Mouse (Mus musculus) spleen, adult 12 weeks (tissue): ENCODE data around the gene Haus8.
"Not testable (repeated sequence)": the region's sequence is repeated elsewhere in the genome, so short reads cannot be mapped to it uniquely, and the experiment has no call there.

ENCODE experiments used
- DNase-seq: peaks from one replicate; pipeline ENCODE4 v3.0.0; 2022; ENCODE audit warnings: low spot score

Haus8 gene

GRCm38 (mm10) chr8:71286223-71286622 is 13.5 kb upstream of the Haus8 start:
- not testable (repeated sequence) for DNase-seq

GRCm38 (mm10) chr8:71282621-71283020 is 9.9 kb upstream of the Haus8 start:
- DNase-seq, result no peak

DNA sequence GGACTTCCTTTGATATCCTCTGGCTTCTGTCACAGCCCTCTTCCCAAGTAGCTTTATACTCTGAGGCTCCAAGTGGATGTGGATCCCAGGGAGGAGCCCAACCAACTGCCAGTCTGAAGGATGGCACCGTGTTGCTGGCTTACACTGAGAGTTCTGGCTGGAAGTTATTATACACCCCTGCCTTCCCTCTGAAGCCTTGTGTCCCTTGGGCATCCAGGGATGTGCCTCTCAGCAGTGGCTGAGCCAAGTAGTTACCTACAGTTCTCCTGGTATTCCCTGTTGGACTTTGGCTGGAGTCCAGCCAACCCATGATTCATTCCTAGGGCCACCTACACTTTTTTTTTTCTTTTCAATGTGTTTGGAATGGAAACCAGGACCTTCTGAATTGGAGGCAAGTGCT is 9.0 kb upstream of the Haus8 start:
- not testable (repeated sequence) for DNase-seq

DNA sequence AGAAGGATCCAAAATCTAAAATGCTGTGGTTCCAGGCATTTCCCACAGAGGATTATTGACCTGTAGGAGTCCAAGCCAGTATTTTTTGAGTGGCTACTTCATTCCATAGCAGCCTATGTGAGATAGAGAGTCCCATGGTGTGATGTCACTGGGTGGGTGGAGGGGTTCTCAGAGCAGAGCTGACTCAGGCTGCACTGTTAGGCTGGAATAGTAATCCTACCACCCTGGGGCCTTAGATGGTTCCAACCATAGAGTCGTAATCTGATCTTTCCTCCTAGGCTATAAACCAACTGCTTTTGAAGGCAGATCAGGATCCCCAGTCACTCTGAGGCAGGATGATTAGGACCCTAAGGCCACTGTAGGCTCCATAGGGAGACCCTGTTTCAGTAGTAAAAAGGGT is 6.7 kb upstream of the Haus8 start:
- not testable (repeated sequence) for DNase-seq

- no peak for DNase-seq
Measured at GRCm38 (mm10) chr8:71276166-71276565, 3.4 kb upstream of the Haus8 start.

DNA sequence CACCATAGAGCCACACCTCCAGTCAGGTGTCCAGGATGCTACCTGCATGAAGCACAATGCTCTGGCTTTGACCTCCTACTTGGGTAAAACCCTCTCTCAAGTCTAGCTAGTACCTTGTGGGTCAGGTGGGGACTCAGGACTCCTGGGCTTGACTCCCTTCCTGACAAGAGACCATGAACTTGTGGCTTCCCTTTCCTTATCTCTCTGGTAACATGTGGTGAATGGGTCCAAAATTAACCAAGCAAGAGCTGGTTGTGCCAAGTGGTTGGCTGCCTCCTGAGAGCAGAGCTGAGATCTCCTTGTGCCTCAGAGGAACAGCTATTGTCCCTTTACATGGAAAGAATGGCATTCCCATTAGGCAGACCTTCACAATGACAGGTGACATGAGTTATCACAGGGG is 1.7 kb upstream of the Haus8 start:
- DNase-seq, result no peak

GRCm38 (mm10) chr8:71273151-71273510 is 397 bp upstream of the Haus8 start:
- DNase-seq, result peak; percentile 58

- no peak for DNase-seq
Measured at GRCm38 (mm10) chr8:71271630-71272029, 1.1 kb downstream of the Haus8 start.

- DNase-seq, result not testable (repeated sequence)
Measured at GRCm38 (mm10) chr8:71268286-71268685, 4.4 kb downstream of the Haus8 start.

DNA sequence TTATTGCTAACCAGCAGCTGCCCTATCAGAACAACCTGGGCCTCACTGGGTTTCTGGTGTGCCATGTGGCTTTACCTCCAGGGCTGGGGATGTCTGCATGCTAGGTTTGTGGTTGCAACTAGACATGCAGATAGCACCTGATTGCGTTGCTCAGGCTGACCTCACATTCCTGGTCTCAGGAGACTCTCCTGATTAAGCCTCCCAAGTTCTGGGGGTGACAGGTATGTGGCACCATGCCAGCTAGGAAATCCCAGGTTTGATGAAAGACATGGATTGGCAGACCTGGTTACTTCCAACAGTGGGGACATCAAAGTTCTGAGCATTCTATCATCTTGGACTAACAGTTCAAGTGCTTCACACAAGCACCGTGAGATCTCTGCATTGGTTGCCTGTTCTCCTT is 5.0 kb downstream of the Haus8 start:
- DNase-seq, result no peak

- no peak for DNase-seq
Measured at GRCm38 (mm10) chr8:71261234-71261633, 11.5 kb downstream of the Haus8 start.

GRCm38 (mm10) chr8:71256545-71257232 is 16.0 kb downstream of the Haus8 start:
- DNase-seq, result no peak

DNA sequence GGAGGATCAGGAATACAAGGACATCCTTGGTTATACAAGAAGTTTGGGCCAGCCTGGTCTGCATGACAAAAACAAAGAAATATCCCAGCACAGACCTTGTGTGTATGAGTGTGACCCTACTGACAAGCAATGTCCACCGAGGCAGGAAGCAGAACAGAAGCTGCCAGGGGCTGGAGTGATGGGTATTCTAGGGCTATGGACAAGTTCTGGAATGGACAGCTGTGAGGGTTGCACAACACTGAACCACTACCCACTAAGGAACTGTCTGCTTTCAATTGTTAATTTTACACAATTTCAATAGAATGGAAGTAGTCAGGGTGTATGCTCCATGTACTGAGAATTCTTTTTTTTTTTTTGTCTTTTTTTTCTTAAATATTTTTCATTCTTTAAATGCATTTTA is 24.5 kb downstream of the Haus8 start:
- no peak for DNase-seq

DNA sequence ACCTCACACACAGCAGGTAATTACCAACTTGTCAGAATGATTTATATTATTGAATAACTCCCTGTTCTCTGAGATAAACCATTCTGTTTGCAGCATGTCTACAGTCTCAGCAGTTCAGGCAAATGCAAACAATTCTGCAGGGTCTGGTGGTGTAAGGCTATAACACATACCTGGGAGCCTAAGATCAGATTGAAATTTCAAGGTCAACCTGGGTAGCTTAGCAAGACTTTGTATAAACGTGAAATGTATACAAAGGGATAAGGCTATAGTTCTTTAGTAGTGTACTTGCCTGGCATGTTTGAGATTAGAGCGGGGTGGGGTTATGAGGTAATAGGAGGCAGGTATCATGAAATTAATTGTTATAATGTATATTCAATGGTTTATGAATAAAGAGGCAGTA is 30.0 kb downstream of the Haus8 start:
- DNase-seq, result no peak

- DNase-seq, result no peak
Measured at GRCm38 (mm10) chr8:71224560-71224959, 48.2 kb downstream of the Haus8 start.

DNA sequence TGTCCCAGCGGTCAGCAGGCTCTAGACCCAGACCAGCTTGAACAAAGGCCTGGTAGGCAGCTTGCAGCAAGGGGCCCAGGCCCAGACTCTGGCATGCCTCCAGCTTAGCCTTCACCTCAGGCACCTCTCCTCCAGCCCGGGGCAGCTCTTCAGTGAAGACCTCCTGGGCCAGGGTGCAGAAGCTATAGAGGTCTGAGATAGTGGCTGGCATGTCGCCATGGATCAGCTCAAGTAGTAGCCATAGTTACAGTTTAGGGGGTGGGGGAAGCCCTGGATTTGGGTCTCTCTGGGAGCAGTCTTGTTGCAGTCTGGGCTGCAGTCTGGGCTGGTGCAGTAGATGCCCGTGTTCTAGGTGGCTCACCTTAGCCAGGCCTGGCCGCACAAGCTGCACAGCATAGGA is 58.5 kb downstream of the Haus8 start:
- DNase-seq, result not testable (repeated sequence)

GRCm38 (mm10) chr8:71205541-71205967 is 67.2 kb downstream of the Haus8 start:
- DNase-seq, result not testable (repeated sequence)
